Mouse (Mus musculus) naive thymus-derived CD4-positive, alpha-beta T cell, adult 5 months (primary cell): Measurements from ENCODE around the gene Gm9611. TPM values are rescaled to one million over a fixed set of nuclear protein-coding genes. Genes with fewer than 3 reads are reported as not detected.

Experiments
- polyA plus RNA-seq: library from polyadenylated mRNA; unstranded; fragments of 100-300 nt; shearing (Covaris generic); gene quantifications from one replicate; pipeline ENCODE4 v1.2.1, GENCODE M21; 2017

The Gm9611 gene
- polyA plus RNA-seq, result not detected

GRCm38 (mm10) chr14:42297258-42297657 lies at the start of gene Gm9611:
Gene Gm9611, minus strand, starts transcription at chr14:42297358.

GRCm38 (mm10) chr14:42309910-42310309 lies 12.8 kb upstream of the Gm9611 start, which contains the start of gene Gm7995:
Gene Gm7995, plus strand, starts transcription at chr14:42310210.

GRCm38 (mm10) chr14:42259948-42260347 lies 37.2 kb downstream of the Gm9611 start, which contains the start of gene Gm17026:
Gene Gm17026, minus strand, starts transcription at chr14:42260048.

Other genes starting within 250 kb of the Gm9611 start
- not detected for gene Gm7951, start 180.0 kb downstream of the Gm9611 start, polyA plus RNA-seq
- gene Gm17027, start 134.7 kb downstream of the Gm9611 start, polyA plus RNA-seq, result not detected
- gene Gm3573, start 106.6 kb downstream of the Gm9611 start, polyA plus RNA-seq, result not detected
- not detected for gene Gm17026, start 37.3 kb downstream of the Gm9611 start, polyA plus RNA-seq
- not detected for gene Gm7995, start 12.9 kb upstream of the Gm9611 start, polyA plus RNA-seq
- not detected for gene Gm8005, start 142.3 kb upstream of the Gm9611 start, polyA plus RNA-seq
- not detected for gene Gm8011, start 166.5 kb upstream of the Gm9611 start, polyA plus RNA-seq
- not detected for gene Gm8020, start 205.0 kb upstream of the Gm9611 start, polyA plus RNA-seq
- gene Gm8024, start 226.9 kb upstream of the Gm9611 start, polyA plus RNA-seq, result not detected